Mouse (Mus musculus): ENCODE measurements around the gene Cadps.
"Not testable (repeated sequence)": the region's sequence is repeated elsewhere in the genome, so short reads cannot be mapped to it uniquely, and the experiment has no call there.

Gene Cadps

GRCm38 (mm10) chr14:12591829-12592228 lies 231.1 kb downstream of the Cadps start:
- DNase-seq (ENCODE audit: low read depth, low spot score) = no peak

- DNase-seq (ENCODE audit: low read depth, low spot score) = no peak
Observed at GRCm38 (mm10) chr14:12583536-12583935, 239.3 kb downstream of the Cadps start.

GRCm38 (mm10) chr14:12581657-12582056 lies 241.2 kb downstream of the Cadps start:
- no peak for DNase-seq (ENCODE audit: low read depth, low spot score)

GRCm38 (mm10) chr14:12580786-12581185 lies 242.1 kb downstream of the Cadps start:
- DNase-seq (ENCODE audit: low read depth, low spot score) = no peak

- DNase-seq (ENCODE audit: low read depth, low spot score) = no peak
Observed at GRCm38 (mm10) chr14:12578156-12578555, 244.7 kb downstream of the Cadps start.

GRCm38 (mm10) chr14:12577475-12578140 lies 245.3 kb downstream of the Cadps start:
- no peak for DNase-seq (ENCODE audit: low read depth, low spot score)

GRCm38 (mm10) chr14:12575105-12575504 lies 247.8 kb downstream of the Cadps start:
- DNase-seq (ENCODE audit: low read depth, low spot score) = peak; percentile 40

- DNase-seq (ENCODE audit: low read depth, low spot score) = no peak
Observed at GRCm38 (mm10) chr14:12574336-12574735, 248.5 kb downstream of the Cadps start.

- DNase-seq (ENCODE audit: low read depth, low spot score) = not testable (repeated sequence)
Observed at GRCm38 (mm10) chr14:12561730-12562129, 261.1 kb downstream of the Cadps start.

- DNase-seq (ENCODE audit: low read depth, low spot score) = no peak
Observed at GRCm38 (mm10) chr14:12560233-12560577, 262.7 kb downstream of the Cadps start.

- no peak for DNase-seq (ENCODE audit: low read depth, low spot score)
Observed at GRCm38 (mm10) chr14:12559574-12560232, 263.2 kb downstream of the Cadps start.

- no peak for DNase-seq (ENCODE audit: low read depth, low spot score)
Observed at GRCm38 (mm10) chr14:12558920-12559573, 263.8 kb downstream of the Cadps start.

- DNase-seq (ENCODE audit: low read depth, low spot score) = no peak
Observed at GRCm38 (mm10) chr14:12554486-12554885, 268.4 kb downstream of the Cadps start.

GRCm38 (mm10) chr14:12551353-12551752 lies 271.5 kb downstream of the Cadps start:
- no peak for DNase-seq (ENCODE audit: low read depth, low spot score)

- DNase-seq (ENCODE audit: low read depth, low spot score) = no peak
Observed at GRCm38 (mm10) chr14:12550931-12551330, 271.9 kb downstream of the Cadps start.

- no peak for DNase-seq (ENCODE audit: low read depth, low spot score)
Observed at GRCm38 (mm10) chr14:12549290-12549689, 273.6 kb downstream of the Cadps start.

GRCm38 (mm10) chr14:12547496-12547895 lies 275.4 kb downstream of the Cadps start:
- no peak for DNase-seq (ENCODE audit: low read depth, low spot score)

GRCm38 (mm10) chr14:12541733-12542132 lies 281.1 kb downstream of the Cadps start:
- DNase-seq (ENCODE audit: low read depth, low spot score) = no peak

- no peak for DNase-seq (ENCODE audit: low read depth, low spot score)
Observed at GRCm38 (mm10) chr14:12539071-12539470, 283.8 kb downstream of the Cadps start.

GRCm38 (mm10) chr14:12531101-12531500 lies 291.8 kb downstream of the Cadps start:
- DNase-seq (ENCODE audit: low read depth, low spot score) = no peak

GRCm38 (mm10) chr14:12530554-12530953 lies 292.3 kb downstream of the Cadps start:
- no peak for DNase-seq (ENCODE audit: low read depth, low spot score)

- no peak for DNase-seq (ENCODE audit: low read depth, low spot score)
Observed at GRCm38 (mm10) chr14:12529961-12530542, 292.8 kb downstream of the Cadps start.

- no peak for DNase-seq (ENCODE audit: low read depth, low spot score)
Observed at GRCm38 (mm10) chr14:12527296-12527695, 295.6 kb downstream of the Cadps start.

All from retina, adult 2 months (tissue).